Mouse (Mus musculus): ENCODE data around the gene Cxcl13. TPM values are rescaled to one million over a fixed set of nuclear protein-coding genes. Genes with fewer than 3 reads are reported as not detected.

Gene Cxcl13
- polyA plus RNA-seq, 1 experiment from 2014 or later: 0.20 TPM

- Histone ChIP-seq H3K36me3 (no peaks in the 10 kb centered on the region), H3K9me3 (replicated peaks) (no peaks in the 10 kb centered on the region), H3K4me3 (no peak overlapping the region), H3K4me1 (no peaks in the 10 kb centered on the region), H3K27me3 (ENCODE audit: low read depth, poor library complexity, severe bottlenecking) (no peaks in the 10 kb centered on the region), H3K27ac (no peak overlapping the region)
- no peak for DNase-seq (ENCODE audit: low spot score)
- WGBS: 73% methylated on average over 7 of the region's 7 CpGs
These were observed 51.6 kb downstream of the Cxcl13 start for GRCm38 (mm10) chr5:96008274-96008842.

DNA sequence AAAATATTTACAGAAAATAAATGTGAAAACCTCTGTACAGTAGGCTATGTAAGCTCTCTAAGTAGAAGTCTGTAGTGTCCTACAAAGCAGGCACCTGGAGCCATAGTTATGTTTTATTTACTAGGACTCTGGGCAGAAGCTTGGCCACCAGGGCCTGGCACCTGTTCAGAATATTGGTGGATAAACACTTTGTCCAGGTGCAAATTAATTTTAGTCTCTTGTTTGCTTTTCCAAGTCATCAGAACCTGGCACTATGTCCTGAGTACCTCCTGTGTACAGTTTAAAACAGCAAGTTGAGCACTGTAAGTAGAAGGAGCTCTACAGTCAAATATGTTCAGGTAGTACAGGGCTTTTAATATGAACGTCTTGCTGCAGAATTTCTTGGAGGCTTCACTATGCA, 52.3 kb downstream of the Cxcl13 start:
- no peak for DNase-seq (ENCODE audit: low spot score)
- Histone ChIP-seq H3K27me3 (ENCODE audit: low read depth, poor library complexity, severe bottlenecking) (no peaks in the 10 kb centered on the region), H3K4me3 (no peak overlapping the region), H3K27ac (no peak overlapping the region), H3K9me3 (replicated peaks) (no peaks in the 10 kb centered on the region), H3K4me1 (no peaks in the 10 kb centered on the region), H3K36me3 (no peaks in the 10 kb centered on the region)
- WGBS: 85% methylated on average over 1 of the region's 1 CpGs

Other genes with a start within 250 kb of the Cxcl13 start
- not detected in 2 replicates for gene Gm7978, start 220.8 kb upstream of the Cxcl13 start, polyA plus RNA-seq (2016; fragmentation: Nextera tagmentation; extraction: Ambion mirVana)
- not detected in 2 replicates for gene Gm7982, start 214.9 kb upstream of the Cxcl13 start, polyA plus RNA-seq (2016; fragmentation: Nextera tagmentation; extraction: Ambion mirVana)
- not detected in 2 replicates for gene E330014E10Rik, start 181.0 kb upstream of the Cxcl13 start, polyA plus RNA-seq (2016; fragmentation: Nextera tagmentation; extraction: Ambion mirVana)
- gene Cnot6l, start 207.2 kb downstream of the Cxcl13 start, polyA plus RNA-seq (2016; fragmentation: Nextera tagmentation; extraction: Ambion mirVana): 12.2 and 14.3 TPM in 2 replicates

Data from limb, embryonic 10.5 days (tissue).